Mouse (Mus musculus): ENCODE data around the gene Ms4a6b. TPM values are rescaled to one million over a fixed set of nuclear protein-coding genes. Genes with fewer than 3 reads are reported as not detected.
"Not testable (repeated sequence)": the region's sequence is repeated elsewhere in the genome, so short reads cannot be mapped to it uniquely, and the experiment has no call there.

Ms4a6b gene
- total RNA-seq, 2 experiments from 2014 or later = 1.2 to 4.3 TPM

- intact Hi-C loops (cut with DNase I); DNase-seq (ENCODE audit: low spot score in 2 of 2): not testable (repeated sequence)
Observed at GRCm38 (mm10) chr19:11518356-11518755, 2.0 kb downstream of the Ms4a6b start.

GRCm38 (mm10) chr19:11520146-11520545, 3.8 kb downstream of the Ms4a6b start:
- no peak for DNase-seq (ENCODE audit: low spot score in 2 of 2)
- intact Hi-C loops (cut with DNase I) = no loop called here

- intact Hi-C loops (cut with DNase I) = no loop called here
- DNase-seq (ENCODE audit: low spot score in 2 of 2) = no peak
Observed at GRCm38 (mm10) chr19:11533421-11533820, 17.1 kb downstream of the Ms4a6b start.

DNA sequence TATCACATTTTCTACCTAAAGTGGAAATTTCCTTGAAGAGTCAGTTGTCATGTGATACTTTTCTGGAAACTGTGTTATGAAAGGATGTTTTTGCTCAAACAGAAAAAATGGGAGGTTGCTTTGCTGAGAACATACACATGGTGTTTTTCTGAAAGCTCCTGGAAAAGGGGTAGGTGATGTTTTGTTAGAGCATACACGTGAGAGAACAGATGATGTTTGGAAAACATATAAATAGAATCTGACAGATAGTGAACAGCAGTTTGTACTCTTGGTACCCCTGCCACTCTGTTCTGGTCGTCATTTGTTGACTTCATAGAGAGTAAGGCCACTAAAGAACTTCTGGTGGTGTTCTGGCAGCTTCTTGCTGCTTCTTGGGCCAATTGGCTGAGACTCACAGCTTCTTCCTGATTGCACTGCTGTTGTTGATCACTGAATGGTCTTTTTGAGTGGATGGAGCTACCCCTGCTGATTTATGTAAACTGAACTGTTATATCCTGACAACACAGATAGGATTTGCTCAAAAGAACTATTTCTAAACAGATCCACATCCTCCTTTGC, 17.7 kb downstream of the Ms4a6b start:
- no peak for DNase-seq (ENCODE audit: low spot score in 2 of 2)
- intact Hi-C loops (cut with DNase I) = no loop called here

DNA sequence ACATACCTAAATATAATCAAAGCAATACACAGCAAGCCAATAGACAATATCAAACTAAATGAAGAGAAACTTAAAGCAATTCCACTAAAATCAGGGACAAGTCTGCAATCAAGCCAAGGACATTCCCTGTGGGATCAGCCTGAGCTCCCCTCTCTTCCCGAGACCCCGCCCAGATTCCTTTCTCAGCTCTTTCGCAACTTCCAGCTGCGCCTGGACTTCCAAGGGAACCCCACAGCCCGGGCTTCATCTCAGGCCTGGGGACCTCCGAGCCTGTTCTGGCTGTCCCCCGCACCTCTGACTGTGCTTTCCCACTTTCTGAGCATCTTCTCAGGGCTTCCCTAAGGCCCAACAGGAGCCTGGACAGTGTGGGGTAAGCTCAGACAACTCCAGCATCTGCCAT, 20.3 kb downstream of the Ms4a6b start, which contains the start of gene Ms4a4d:
Gene Ms4a4d (plus strand): TSS at position 209 of the 400 bp plus-strand sequence.
- intact Hi-C loops (cut with DNase I) = no loop called here
- DNase-seq (ENCODE audit: low spot score in 2 of 2) = no peak

GRCm38 (mm10) chr19:11537336-11537735, 21.0 kb downstream of the Ms4a6b start:
- DNase-seq (ENCODE audit: low spot score in 2 of 2) = no peak
- intact Hi-C loops (cut with DNase I) = no loop called here

DNA sequence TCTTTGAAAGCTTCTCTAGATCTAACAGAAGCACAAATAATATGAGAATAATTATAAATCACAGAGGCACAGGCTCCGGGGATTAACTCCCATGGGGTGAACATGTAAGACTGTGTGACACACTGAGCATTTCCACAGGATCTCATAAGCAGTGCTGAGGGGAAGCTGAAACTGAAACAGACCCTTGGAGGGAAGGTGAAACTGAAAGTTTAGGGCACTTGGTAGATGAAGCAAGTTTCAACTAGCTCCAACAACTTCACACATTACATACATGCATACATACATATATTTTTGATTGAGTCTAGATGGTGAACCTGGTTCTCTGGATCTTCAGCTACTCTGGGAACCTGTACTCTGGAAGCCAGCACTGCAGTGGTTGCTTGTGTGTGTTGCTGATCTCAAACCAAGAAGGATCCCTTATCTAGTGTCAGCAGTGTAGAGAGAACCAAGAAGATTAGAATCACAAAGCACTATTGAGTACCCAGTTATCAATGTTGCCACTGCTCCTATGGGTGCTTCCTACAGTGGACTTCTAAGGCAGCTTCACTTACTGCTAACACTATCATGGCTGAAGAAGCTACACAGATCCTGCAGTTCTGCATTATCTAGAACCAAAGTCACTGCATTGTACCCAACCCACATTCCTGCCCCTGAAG, 24.0 kb downstream of the Ms4a6b start:
- intact Hi-C loops (cut with DNase I); DNase-seq (ENCODE audit: low spot score in 2 of 2): not testable (repeated sequence)

DNA sequence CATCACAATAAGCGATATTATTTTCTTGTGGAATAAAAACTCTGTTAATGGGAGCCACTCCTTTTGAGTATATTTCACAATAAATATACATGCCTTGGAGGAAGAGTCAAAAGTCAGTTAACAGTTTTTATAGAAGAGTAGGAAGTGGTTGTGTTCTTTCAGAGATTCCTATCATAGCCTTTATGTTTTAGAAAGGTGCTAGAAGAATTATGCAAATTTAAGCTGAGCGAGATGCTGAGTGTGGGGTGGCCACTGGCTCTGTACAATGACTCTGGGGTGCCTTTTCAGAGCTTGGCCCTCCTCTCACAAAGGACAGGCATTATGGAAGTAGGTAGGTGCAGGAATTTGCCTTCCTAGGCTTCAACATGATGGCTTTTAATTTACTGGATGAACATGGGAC, 28.1 kb downstream of the Ms4a6b start:
- DNase-seq (ENCODE audit: low spot score in 2 of 2); intact Hi-C loops (cut with DNase I): not testable (repeated sequence)

DNA sequence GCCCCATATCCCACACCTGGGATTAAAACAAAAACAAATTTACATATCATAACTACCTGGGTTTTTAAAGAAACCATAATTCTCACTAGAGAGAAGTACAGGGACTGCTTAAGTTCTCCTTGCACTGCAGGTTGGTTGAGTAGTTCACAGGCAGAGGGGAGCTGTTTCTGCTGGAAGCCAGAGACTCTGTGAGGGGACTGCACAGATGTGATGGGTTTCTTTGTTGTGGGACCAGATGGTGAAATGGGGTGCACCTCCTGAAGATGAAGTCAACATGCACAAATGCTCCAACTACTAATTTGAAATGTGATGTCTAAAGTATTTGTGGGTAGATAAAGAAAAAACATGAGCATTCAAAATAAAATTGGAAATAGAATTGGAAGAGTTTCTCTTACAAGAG, 31.6 kb downstream of the Ms4a6b start:
- intact Hi-C loops (cut with DNase I) = loop anchor here (2.0 kb wide), 1 partner anchor 45 kb away; no protein-coding TSS in a partner anchor

GRCm38 (mm10) chr19:11554726-11555125, 38.4 kb downstream of the Ms4a6b start:
- intact Hi-C loops (cut with DNase I) = no loop called here
- no peak for DNase-seq (ENCODE audit: low spot score in 2 of 2)

More for the DNA sequence above, 31.6 kb downstream of the Ms4a6b start:
- no peak for DNase-seq (ENCODE audit: low spot score in 2 of 2)

- DNase-seq (ENCODE audit: low spot score in 2 of 2); intact Hi-C loops (cut with DNase I): not testable (repeated sequence)
Observed at GRCm38 (mm10) chr19:11559560-11559959, 43.2 kb downstream of the Ms4a6b start.

GRCm38 (mm10) chr19:11574965-11575364, 58.7 kb downstream of the Ms4a6b start:
- intact Hi-C loops (cut with DNase I) = no loop called here
- no peak for DNase-seq (ENCODE audit: low spot score in 2 of 2)

Other genes starting within 250 kb of the Ms4a6b start
- not detected for gene Ms4a5, start 232.6 kb upstream of the Ms4a6b start, total RNA-seq (2021)
- not detected for gene Ms4a14, start 202.1 kb upstream of the Ms4a6b start, total RNA-seq (2021)
- under 1 TPM; 0.20 to 0.59 TPM for gene Ms4a7, start 180.4 kb upstream of the Ms4a6b start, total RNA-seq (2021)
- gene Ms4a4a, start 141.0 kb upstream of the Ms4a6b start, total RNA-seq (2021) = 1 to 10 TPM in 1 of 2 experiments, under 1 TPM in 1; 0.97 to 1.8 TPM
- not detected for gene Ms4a4c, start 111.7 kb upstream of the Ms4a6b start, total RNA-seq (2021)
- gene Ms4a4b, start 73.0 kb upstream of the Ms4a6b start, total RNA-seq (2021) = not detected
- gene Ms4a6c, start 47.1 kb upstream of the Ms4a6b start, total RNA-seq (2021) = 1 to 10 TPM; 1.8 to 2.2 TPM
- gene Gm8369, start 30.6 kb upstream of the Ms4a6b start, total RNA-seq (2021) = under 1 TPM; 0.31 to 0.53 TPM
- not detected for gene Ms4a4d, start 20.3 kb downstream of the Ms4a6b start, total RNA-seq (2021)
- gene Ms4a6d, start 88.3 kb downstream of the Ms4a6b start, total RNA-seq (2021) = under 1 TPM; 0.87 to 0.99 TPM
- not detected for gene Ms4a2, start 107.2 kb downstream of the Ms4a6b start, total RNA-seq (2021)
- gene Ms4a3, start 124.3 kb downstream of the Ms4a6b start, total RNA-seq (2021) = not detected
- not detected for gene Oosp2, start 144.0 kb downstream of the Ms4a6b start, total RNA-seq (2021)
- not detected for gene Oosp1, start 174.6 kb downstream of the Ms4a6b start, total RNA-seq (2021)
- gene Oosp3, start 180.5 kb downstream of the Ms4a6b start, total RNA-seq (2021) = not detected
- gene Gif, start 231.0 kb downstream of the Ms4a6b start, total RNA-seq (2021) = not detected